Mouse (Mus musculus) stomach, embryonic 15.5 days (tissue): ENCODE data around the gene Cic. TPM values are rescaled to one million over a fixed set of nuclear protein-coding genes. Genes with fewer than 3 reads are reported as not detected.

Experiments used
- ATAC-seq: fragments of 200-750 bp; cut with Nextera tagmentation; 2 replicates; pipeline ENCODE4 v1.8.0; 2017; ENCODE audit warnings: low read depth, moderate number of reproducible peaks, moderate TSS enrichment; ENCODE audit not compliant: insufficient read depth, low FRiP score
- H3K27ac ChIP-seq: fragments of 300-500 bp; sonication (generic); 2 replicates; pipeline ENCODE4 v1.5.1; 2015; ENCODE audit warnings: mild to moderate bottlenecking, inconsistent platforms
- H3K27me3 ChIP-seq: fragments of 300-500 bp; sonication (generic); replicated peaks from 2 replicates; pipeline ENCODE4 v1.6.1; 2015; ENCODE audit warnings: inconsistent platforms
- H3K36me3 ChIP-seq: fragments of 300-500 bp; sonication (generic); 2 replicates; pipeline ENCODE4 v1.6.1; 2015; ENCODE audit warnings: inconsistent platforms
- H3K4me1 ChIP-seq: fragments of 300-500 bp; sonication (generic); 2 replicates; pipeline ENCODE4 v1.6.1; 2015; ENCODE audit warnings: inconsistent platforms
- H3K4me2 ChIP-seq: fragments of 300-500 bp; sonication (generic); 2 replicates; pipeline ENCODE4 v1.6.1; 2015; ENCODE audit warnings: mild to moderate bottlenecking, inconsistent platforms
- H3K4me3 ChIP-seq: fragments of 300-500 bp; sonication (generic); replicated peaks from 2 replicates; pipeline ENCODE4 v1.5.1; 2015; ENCODE audit warnings: inconsistent platforms
- H3K9ac ChIP-seq: fragments of 300-500 bp; sonication (generic); 2 replicates; pipeline ENCODE4 v1.6.1; 2015; ENCODE audit warnings: inconsistent platforms
- H3K9me3 ChIP-seq: fragments of 300-500 bp; sonication (generic); 2 replicates; pipeline ENCODE4 v1.6.1; 2016; ENCODE audit warnings: inconsistent platforms
- WGBS: fragments of 180-500 bp; shearing (Covaris S2); methylation state at CpG from one replicate; pipeline ENCODE4 v1.1.7; 2015; 5-methylcytosine and 5-hydroxymethylcytosine counted together
- polyA plus RNA-seq: library from polyadenylated mRNA; unstranded; fragments of >200 nt; fragmentation: Nextera tagmentation; extraction: Ambion mirVana; gene quantifications from 2 replicates; pipeline ENCODE4 v1.2.1, GENCODE M21; 2015

Cic gene
- polyA plus RNA-seq, 1 experiment from 2014 or later = 36.4 TPM

DNA sequence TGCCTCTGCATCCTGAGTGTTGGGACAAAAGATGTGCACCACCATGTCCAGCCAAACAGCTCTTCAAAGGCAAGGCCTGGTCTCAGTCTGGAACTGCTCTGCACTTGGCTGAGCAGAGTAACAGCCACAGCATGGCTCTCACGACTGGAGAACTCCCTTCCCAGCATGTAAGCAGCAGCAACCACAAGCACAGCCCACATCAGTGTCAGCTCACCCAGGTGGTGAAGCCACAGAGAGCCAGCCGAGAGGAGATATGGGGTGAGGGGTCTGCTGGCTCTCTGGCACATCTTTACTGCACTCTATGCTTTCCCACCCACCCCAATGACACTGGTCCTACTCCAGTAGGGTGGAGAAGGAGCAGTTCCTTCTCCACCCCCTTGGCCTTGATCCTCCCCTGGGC is 34.4 kb upstream of the Cic start:
- H3K9me3 ChIP-seq = no peaks in the 10 kb centered on the region
- no peak overlapping the region for H3K4me2 ChIP-seq
- H3K4me1 ChIP-seq = peaks cover 11% of the 10 kb centered on the region
- H3K9ac ChIP-seq = no peak overlapping the region
- ATAC-seq = no peak
- H3K36me3 ChIP-seq = peaks cover 59% of the 10 kb centered on the region
- 73% methylated on average over 2 of the region's 2 CpGs for WGBS
- H3K4me3 ChIP-seq = no peak overlapping the region
- no peaks in the 10 kb centered on the region for H3K27me3 ChIP-seq
- no peak overlapping the region for H3K27ac ChIP-seq

DNA sequence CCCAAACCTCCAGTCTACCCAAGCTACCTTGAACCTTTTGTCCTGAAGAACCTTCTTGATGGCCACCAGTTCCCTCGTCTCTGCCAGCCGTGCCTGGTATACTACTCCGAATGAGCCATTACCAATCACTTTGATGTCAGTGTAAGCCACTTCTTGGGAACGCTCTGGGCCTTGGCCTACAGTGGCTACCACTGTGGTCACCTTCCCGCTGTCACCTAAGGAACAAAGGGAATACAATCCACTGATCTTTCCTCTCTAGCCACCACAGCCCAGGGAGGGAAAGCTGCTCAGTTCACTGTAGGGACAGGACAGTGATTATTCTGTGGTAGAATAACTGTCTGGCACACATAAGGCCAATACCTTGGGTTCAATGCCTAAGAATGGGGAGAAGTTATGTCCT is 32.0 kb upstream of the Cic start:
- Histone ChIP-seq H3K4me1 (peaks cover 17% of the 10 kb centered on the region), H3K4me3 (peak overlapping the region; percentile 98; the same call in 1 of the 2 replicates), H3K4me2 (no peak overlapping the region), H3K36me3 (peaks cover 39% of the 10 kb centered on the region), H3K9me3 (no peaks in the 10 kb centered on the region), H3K27me3 (no peaks in the 10 kb centered on the region), H3K27ac (no peak overlapping the region), H3K9ac (no peak overlapping the region; the same call in 1 of the 2 replicates)
- no peak for ATAC-seq
- WGBS = 86% methylated on average over 5 of the region's 5 CpGs

DNA sequence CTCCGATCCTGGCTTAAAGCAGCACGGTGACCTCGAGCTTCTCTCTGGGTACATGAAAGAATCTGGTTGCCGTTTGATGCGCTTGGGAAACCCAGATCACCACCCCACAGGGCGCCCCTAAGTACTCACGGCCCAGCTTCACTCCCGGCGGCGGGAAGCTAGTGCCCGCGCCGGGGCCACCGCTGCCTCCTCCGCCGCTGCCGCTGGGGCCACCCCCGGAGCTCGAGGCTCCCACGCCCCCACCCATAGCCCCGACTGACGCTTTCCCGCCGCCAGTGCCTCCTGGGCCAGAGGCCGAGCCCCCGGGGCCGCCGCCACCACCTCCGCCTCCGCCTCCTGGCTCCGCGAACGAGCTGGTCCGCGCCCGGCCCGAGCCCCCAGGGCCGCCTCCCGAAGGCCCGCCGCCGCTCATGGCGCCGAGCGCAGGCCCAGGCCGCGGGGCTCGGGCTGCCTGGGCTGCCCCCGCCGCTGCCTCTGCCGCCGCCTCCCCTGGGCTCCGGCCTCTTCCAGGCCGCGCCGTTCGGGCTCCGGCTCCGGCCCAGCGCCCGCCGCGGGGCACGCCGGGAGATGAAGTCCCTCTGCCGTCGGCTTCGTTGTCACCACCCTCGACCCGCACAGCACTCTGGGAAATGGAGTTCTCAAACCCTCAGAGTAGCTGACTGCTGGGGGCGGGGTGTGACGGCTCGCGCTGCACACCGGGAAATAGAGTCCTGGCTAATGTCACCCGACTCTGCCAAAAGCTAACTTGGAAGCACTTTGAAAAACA is 30.1 kb upstream of the Cic start, which contains the start of gene Gsk3a:
Gsk3a (minus strand) TSS at position 603 of the 766 bp plus-strand sequence.
- Histone ChIP-seq H3K27me3 (no peaks in the 10 kb centered on the region), H3K36me3 (peaks cover 23% of the 10 kb centered on the region; the same call in 1 of the 2 replicates), H3K9ac (peak within 1 kb of the TSS; percentile 100), H3K4me2 (peak within 1 kb of the TSS; percentile 75), H3K27ac (peak within 1 kb of the TSS; percentile 86), H3K4me1 (peaks cover 21% of the 10 kb centered on the region), H3K4me3 (peak within 1 kb of the TSS; percentile 98), H3K9me3 (no peaks in the 10 kb centered on the region)
- ATAC-seq = peak; percentile 87
- under 1% methylated on average over 76 of the region's 76 CpGs for WGBS

DNA sequence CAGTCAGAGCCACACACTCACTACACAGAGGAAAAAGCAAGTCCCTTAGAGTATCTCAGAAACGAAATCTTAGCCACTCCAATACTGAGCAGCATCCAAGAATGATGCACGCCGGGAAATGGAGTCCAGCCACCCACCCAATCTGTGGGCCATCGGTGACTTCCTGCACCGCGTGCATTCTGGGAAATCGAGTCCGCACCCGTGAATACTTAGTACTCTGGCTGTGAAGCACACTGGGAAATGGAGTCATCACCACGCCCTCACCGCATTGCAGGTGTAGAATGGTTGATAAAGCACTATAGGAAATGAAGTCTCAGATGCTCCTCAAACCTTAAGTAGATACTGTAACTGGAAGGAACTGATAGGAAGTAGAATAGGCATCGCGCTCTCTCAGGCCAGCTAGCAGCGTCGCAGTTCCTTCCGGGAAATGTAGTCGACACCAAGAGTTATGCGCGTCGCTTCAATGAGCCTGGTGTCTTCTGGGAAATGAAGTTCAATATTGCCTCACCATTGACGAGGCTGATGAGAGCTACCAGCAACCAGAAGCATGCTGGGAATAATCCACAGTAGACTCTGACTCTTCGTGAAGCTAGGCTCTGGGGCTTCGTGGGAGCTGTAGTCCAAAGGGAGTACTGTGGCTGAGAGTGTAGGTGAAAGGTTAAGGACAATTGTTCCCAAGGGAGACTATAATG is 29.3 kb upstream of the Cic start:
- ATAC-seq = peak; percentile 90
- Histone ChIP-seq H3K36me3 (peaks cover 20% of the 10 kb centered on the region; the same call in 1 of the 2 replicates), H3K4me1 (peaks cover 21% of the 10 kb centered on the region), H3K4me3 (peak overlapping the region; percentile 98), H3K9ac (0 out of 2 replicates have a peak overlapping the region, but pooled peaks have one; percentile 100), H3K4me2 (peak overlapping the region; percentile 75), H3K27me3 (no peaks in the 10 kb centered on the region), H3K27ac (peak overlapping the region; percentile 86), H3K9me3 (no peaks in the 10 kb centered on the region)
- WGBS = under 1% methylated on average over 23 of the region's 23 CpGs

DNA sequence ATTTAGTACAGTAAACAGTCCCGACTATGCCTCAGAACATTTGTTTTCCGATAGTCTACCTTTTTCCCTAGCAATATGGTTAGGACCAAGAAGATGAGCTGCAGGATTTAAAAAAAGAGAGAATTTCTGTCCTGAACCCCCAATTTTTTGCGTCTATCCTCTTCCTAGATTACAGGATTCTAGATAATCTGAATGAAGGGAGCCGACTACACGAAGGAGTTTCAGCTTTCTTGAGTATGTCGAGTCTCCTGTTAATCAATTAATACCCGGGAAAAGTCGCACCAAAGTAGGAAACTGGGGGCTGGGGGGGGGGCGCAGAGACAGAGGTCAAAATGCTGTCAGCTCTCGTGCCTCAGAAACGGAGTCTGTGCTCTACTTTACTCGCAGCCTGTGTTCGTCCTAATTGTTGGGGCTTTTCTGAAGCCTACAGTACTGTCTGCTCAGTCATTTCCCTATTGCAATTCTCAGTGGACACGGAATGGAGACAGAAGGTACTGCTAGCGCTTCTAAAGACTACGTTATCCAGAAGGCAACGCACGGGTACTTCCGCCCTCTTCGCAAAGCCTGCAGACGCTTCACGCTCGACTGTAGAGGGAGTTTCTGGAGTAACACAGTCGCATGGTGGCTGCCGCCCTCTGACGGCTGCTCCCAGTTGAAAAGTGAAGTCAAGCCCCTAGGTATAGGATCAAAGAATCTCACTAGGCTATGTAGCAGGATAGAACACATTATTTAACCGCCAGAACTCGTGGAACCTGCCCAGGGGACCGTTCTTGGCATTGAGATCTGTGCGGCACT is 28.5 kb upstream of the Cic start:
- H3K27me3 ChIP-seq = no peaks in the 10 kb centered on the region
- peak overlapping the region; percentile 75 for H3K4me2 ChIP-seq
- H3K4me1 ChIP-seq = peaks cover 21% of the 10 kb centered on the region
- peak overlapping the region; percentile 98 for H3K4me3 ChIP-seq
- no peaks in the 10 kb centered on the region for H3K9me3 ChIP-seq
- H3K36me3 ChIP-seq = peaks cover 16% of the 10 kb centered on the region; the same call in 1 of the 2 replicates
- ATAC-seq = peak; percentile 56
- peak overlapping the region; percentile 86 for H3K27ac ChIP-seq
- WGBS = 3% methylated on average over 30 of the region's 30 CpGs
- no peak overlapping the region for H3K9ac ChIP-seq

DNA sequence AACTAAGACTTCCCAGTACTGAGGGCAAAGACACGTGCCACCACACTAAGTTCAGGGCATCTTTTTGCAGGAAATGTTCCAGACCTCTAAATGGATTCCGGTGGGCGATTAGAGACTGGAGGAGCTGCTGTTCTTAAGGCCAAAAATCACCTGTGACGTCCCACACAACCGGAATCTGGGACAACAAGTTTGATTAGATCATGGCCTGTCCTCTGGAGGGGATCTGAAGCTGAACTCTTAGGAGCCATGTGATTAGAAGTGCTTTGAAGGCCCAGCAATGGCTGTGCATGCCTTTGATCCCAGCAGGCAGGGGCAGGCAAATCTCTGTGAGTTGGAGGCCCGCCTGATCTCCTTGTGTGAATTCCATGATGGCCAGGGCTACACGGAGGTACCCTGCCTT is 26.9 kb upstream of the Cic start:
- no peaks in the 10 kb centered on the region for H3K9me3 ChIP-seq
- no peak overlapping the region for H3K4me3 ChIP-seq
- no peak for ATAC-seq
- no peaks in the 10 kb centered on the region for H3K27me3 ChIP-seq
- no peak overlapping the region; the same call in 1 of the 2 replicates for H3K27ac ChIP-seq
- no peak overlapping the region for H3K9ac ChIP-seq
- H3K36me3 ChIP-seq = peaks cover 18% of the 10 kb centered on the region
- H3K4me2 ChIP-seq = no peak overlapping the region
- 66% methylated on average over 7 of the region's 7 CpGs for WGBS
- H3K4me1 ChIP-seq = peaks cover 31% of the 10 kb centered on the region

DNA sequence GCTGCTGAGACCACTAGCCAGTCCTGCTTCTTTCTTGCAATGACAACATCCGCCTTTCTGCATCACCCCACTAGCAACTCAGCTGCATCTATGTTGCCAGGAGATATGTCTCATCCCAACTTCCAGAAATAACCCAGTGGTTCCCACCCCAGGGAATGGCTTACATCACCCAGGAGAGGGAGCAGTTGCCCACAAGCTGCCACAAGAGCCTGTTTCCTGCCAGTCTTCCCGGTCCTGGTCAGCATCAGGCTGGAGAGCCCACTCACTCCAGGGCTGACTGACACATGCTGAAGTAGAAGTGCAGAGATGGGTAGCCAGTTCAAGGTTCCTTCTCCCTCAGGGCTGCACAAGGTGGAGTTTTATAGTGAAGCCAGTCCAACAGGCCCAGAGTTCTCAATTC is 26.4 kb upstream of the Cic start:
- no peak overlapping the region for H3K4me2 ChIP-seq
- H3K9ac ChIP-seq = no peak overlapping the region
- peak overlapping the region; percentile 14; the same call in 1 of the 2 replicates for H3K27ac ChIP-seq
- peaks cover 31% of the 10 kb centered on the region for H3K4me1 ChIP-seq
- H3K9me3 ChIP-seq = no peaks in the 10 kb centered on the region
- peaks cover 21% of the 10 kb centered on the region for H3K36me3 ChIP-seq
- no peaks in the 10 kb centered on the region for H3K27me3 ChIP-seq
- H3K4me3 ChIP-seq = no peak overlapping the region
- 32% methylated on average over 2 of the region's 2 CpGs for WGBS
- ATAC-seq = no peak

DNA sequence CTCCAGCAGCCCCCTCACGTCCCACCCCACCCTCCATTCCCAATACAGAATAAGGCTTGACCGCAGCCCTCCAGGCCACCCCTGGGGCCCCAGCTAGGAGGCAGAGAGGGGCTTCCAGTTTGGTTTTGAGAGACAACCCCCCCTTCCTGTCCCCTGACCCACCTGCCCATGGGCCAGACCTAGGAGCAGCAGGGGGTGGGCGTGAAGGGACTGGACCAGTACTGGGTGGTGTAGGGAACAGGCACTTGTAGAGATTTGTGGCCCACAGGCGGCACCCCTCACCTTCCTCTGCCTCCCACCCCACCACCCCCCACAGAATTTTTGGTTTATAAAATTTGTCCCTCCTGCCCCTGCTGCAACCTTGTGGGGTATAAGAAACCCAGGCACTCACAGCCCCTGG is 24.1 kb upstream of the Cic start:
- peaks cover 48% of the 10 kb centered on the region for H3K4me1 ChIP-seq
- no peaks in the 10 kb centered on the region for H3K9me3 ChIP-seq
- H3K27me3 ChIP-seq = no peaks in the 10 kb centered on the region
- ATAC-seq = no peak
- peaks cover 21% of the 10 kb centered on the region for H3K36me3 ChIP-seq
- H3K27ac ChIP-seq = no peak overlapping the region
- WGBS = 87% methylated on average over 4 of the region's 4 CpGs
- no peak overlapping the region for H3K4me2 ChIP-seq
- H3K9ac ChIP-seq = no peak overlapping the region
- H3K4me3 ChIP-seq = no peak overlapping the region

DNA sequence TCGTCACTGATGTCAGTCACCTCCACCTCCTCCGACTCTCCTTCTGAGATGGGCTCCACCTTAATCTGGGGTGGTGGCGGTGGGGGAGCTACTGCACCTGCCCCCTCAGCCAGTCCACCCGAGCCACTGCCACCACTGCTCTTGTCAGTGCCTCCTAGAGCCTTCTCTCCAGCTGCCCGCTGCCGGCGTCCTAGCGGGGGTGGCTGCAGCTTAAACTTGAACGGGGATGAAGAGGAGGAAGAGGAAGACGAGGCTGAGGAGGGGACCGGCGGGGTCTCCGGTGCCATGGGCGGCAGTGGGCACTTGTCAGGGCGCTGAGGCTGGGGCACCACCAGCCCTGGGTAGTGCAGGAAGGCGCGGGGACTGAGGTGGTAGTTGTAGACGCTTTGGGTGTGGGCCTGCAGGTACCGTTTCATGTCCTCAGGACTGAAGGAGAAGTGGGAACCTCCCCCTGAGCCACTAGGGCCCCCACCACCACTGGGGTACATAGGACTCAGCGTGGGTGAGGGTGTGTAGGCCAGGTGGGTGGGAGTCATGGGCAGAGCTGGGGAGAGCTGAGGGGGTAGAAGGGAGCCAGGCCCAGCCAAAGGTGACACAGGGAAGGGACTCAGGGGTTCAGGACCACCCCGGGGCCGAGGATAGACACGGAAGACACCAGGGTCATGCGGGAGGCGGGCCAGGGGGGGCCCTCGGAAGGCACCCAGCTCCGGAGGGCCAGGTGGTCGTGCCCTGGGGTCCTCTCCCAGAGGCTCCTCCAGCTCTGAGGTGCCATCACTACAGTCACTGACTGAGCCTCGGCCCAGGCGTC is 22.7 kb upstream of the Cic start:
- WGBS = 86% methylated on average over 30 of the region's 30 CpGs
- Histone ChIP-seq H3K27me3 (no peaks in the 10 kb centered on the region), H3K9me3 (no peaks in the 10 kb centered on the region), H3K36me3 (peaks cover 21% of the 10 kb centered on the region), H3K4me3 (no peak overlapping the region), H3K27ac (no peak overlapping the region), H3K9ac (no peak overlapping the region), H3K4me2 (no peak overlapping the region), H3K4me1 (peaks cover 45% of the 10 kb centered on the region)
- no peak for ATAC-seq

DNA sequence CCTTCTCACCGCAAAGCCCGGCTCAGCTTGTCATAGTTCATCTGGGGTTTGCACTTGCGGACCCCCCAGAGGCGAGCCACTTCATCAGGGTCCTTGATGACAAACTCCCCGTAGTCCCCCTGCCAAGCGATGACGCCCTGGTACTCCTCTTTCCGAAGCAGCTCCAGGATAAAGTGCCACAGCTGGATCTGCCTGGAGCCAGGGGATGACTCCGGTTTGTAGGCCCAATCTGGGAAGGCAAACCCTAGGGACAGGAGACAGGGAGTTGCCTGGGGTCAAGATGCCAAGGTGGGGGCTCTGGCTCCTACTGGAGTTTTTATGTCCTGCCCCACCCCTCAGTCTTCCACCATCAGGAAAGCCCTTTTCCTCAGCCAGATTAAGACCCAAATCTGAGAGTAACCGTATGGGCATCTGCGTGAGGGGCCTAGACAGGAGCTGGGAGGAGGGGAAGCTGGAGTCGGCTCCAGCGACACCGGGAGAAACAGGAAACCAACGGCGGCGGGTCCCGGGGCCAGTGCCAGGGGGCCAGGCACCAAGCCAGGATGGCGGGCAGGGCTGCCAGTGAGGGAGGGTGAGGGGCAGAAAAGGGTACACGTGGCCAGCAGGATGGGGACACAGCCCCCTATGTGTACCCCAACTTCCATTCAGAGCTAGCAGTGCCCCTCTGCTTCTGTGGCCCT is 21.3 kb upstream of the Cic start:
- H3K9ac ChIP-seq = no peak overlapping the region
- no peaks in the 10 kb centered on the region for H3K27me3 ChIP-seq
- H3K9me3 ChIP-seq = no peaks in the 10 kb centered on the region
- peaks cover 21% of the 10 kb centered on the region for H3K36me3 ChIP-seq
- peak overlapping the region; percentile 99; the same call in 1 of the 2 replicates for H3K4me3 ChIP-seq
- H3K27ac ChIP-seq = peak overlapping the region; percentile 99; the same call in 1 of the 2 replicates
- 51% methylated on average over 20 of the region's 20 CpGs for whole genome bisulfite sequencing
- ATAC-seq = no peak
- H3K4me2 ChIP-seq = peak overlapping the region; percentile 92
- H3K4me1 ChIP-seq = peaks cover 46% of the 10 kb centered on the region
